Mouse (Mus musculus): ENCODE data around the gene Srsf7. TPM values are rescaled to one million over a fixed set of nuclear protein-coding genes. Genes with fewer than 3 reads are reported as not detected.

Gene Srsf7
- polyA plus RNA-seq, 1 experiment from 2014 or later = 398 TPM

DNA sequence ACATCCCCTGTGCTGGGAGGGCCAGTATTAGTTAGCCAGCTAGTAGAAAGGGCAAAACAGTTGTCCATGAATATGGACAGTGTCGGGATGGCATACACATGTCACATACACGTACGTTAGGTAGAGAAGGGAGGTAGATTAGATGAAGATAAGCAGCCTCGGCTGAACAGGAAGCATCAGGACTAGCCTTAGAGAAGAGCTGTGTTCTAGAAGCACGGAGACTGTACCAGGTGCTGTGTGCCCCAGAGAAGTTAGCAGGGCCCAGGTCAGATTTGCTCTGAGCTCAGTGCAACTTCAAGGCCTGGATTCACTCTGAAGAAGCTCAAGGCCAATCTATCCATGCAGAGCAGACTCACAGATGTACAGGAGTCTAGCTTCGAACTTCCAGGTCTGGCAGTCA lies 49.6 kb downstream of the Srsf7 start:
- Histone ChIP-seq H3K27ac (ENCODE audit: low read depth, low read length) (no peak overlapping the region), H3K9ac (ENCODE audit: low read depth, low read length) (no peak overlapping the region)

DNA sequence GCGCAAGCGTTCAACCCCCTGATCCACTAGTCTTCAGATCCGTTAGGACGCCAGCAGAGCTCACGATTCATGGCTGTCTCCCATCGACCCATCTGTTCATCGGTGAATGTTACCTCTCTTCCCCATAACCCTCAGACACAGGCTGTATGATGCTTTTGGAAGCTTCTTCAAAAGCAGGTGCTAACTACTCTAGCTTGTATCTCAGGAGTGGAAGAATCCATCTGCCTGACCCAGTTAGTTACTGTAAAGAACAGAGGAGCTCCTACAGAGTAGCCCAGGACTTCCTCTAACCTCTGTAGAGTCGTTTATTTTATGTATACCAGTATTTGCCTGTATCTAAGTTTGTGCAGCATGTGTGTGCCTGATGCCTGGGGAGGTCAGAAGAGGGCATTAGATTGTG lies 50.2 kb downstream of the Srsf7 start:
- Histone ChIP-seq H3K27ac (ENCODE audit: low read depth, low read length) (no peak overlapping the region), H3K36me3 (ENCODE audit: control insufficient read depth, insufficient read depth, low read length) (no peaks in the 10 kb centered on the region), H3K4me3 (ENCODE audit: low read depth, low read length) (no peak overlapping the region), H3K9me3 (replicated peaks; ENCODE audit: control insufficient read depth, low read length) (no peaks in the 10 kb centered on the region), H3K4me1 (ENCODE audit: control insufficient read depth, insufficient read depth, low read length) (0 out of 2 replicates have a peak, but pooled peaks cover 4% of the 10 kb centered on the region), H3K4me2 (no peak overlapping the region), H3K9ac (ENCODE audit: low read depth, low read length) (no peak overlapping the region), H3K27me3 (ENCODE audit: control insufficient read depth, insufficient read depth, low read length) (no peaks in the 10 kb centered on the region)
- WGBS (ENCODE audit: insufficient replicate concordance) = 91% methylated on average over 8 of the region's 8 CpGs
- no peak for ATAC-seq (replicated peaks; ENCODE audit: insufficient number of reproducible peaks, low FRiP score, low TSS enrichment)

More for the DNA sequence above, 49.6 kb downstream of the Srsf7 start:
- Histone ChIP-seq H3K4me2 (no peak overlapping the region), H3K4me1 (ENCODE audit: control insufficient read depth, insufficient read depth, low read length) (0 out of 2 replicates have a peak, but pooled peaks cover 4% of the 10 kb centered on the region), H3K9me3 (replicated peaks; ENCODE audit: control insufficient read depth, low read length) (no peaks in the 10 kb centered on the region), H3K4me3 (ENCODE audit: low read depth, low read length) (no peak overlapping the region), H3K27me3 (ENCODE audit: control insufficient read depth, insufficient read depth, low read length) (no peaks in the 10 kb centered on the region), H3K36me3 (ENCODE audit: control insufficient read depth, insufficient read depth, low read length) (no peaks in the 10 kb centered on the region)
- ATAC-seq (replicated peaks; ENCODE audit: insufficient number of reproducible peaks, low FRiP score, low TSS enrichment) = no peak
- 79% methylated on average over 6 of the region's 6 CpGs for WGBS (ENCODE audit: insufficient replicate concordance)

- Histone ChIP-seq H3K27ac (ENCODE audit: low read depth, low read length) (no peak overlapping the region), H3K4me3 (ENCODE audit: low read depth, low read length) (no peak overlapping the region), H3K4me2 (no peak overlapping the region), H3K9me3 (replicated peaks; ENCODE audit: control insufficient read depth, low read length) (no peaks in the 10 kb centered on the region), H3K36me3 (ENCODE audit: control insufficient read depth, insufficient read depth, low read length) (no peaks in the 10 kb centered on the region), H3K4me1 (ENCODE audit: control insufficient read depth, insufficient read depth, low read length) (peaks cover under 1% of the 10 kb centered on the region; the same call in 1 of the 2 replicates), H3K9ac (ENCODE audit: low read depth, low read length) (no peak overlapping the region), H3K27me3 (ENCODE audit: control insufficient read depth, insufficient read depth, low read length) (no peaks in the 10 kb centered on the region)
- ATAC-seq (replicated peaks; ENCODE audit: insufficient number of reproducible peaks, low FRiP score, low TSS enrichment) = no peak
- 56% methylated on average over 2 of the region's 2 CpGs for WGBS (ENCODE audit: insufficient replicate concordance)
Measured at GRCm38 (mm10) chr17:80153631-80154030, 53.5 kb downstream of the Srsf7 start.

DNA sequence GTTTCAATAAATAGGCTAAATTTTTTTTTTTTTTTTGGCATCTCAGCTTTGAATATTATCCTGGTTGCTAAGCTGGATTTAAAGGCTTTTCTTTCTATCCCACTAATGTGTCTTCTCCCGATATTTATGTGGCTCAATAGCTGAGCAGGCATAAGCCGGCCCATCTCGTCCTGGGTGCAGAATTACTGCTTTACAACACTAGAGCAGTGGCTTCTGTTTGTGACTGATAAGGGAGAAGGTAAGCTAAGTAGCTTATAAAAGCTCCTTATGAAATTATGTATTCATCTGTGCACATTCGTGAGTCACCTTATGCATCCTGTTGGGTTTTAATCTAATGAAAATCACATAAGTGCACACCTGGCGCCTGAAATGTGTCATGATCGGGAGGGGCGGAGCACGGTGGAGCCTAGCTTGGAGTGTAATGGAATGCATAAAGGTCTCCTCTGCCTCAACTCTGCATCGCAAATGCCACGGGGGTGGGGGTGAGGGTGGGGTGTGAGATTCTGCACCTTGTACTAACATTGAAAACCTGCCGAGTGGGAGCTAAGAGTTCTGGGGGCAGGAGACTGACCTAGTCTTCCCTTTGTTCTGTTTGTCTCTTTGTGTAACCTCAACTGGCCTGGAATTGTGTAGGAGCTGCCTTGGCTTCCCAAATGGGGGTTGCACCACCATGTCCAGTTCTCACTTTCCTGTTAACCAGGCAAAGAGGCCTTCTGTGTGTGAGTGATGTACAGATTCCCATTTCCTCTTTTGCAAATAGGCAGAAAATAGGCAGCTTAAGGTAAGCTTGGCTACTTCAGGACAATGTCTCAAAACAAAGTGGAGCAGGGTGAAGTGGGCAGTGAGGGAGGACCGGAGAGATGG lies 54.1 kb downstream of the Srsf7 start:
- no peak overlapping the region for H3K4me2 ChIP-seq
- WGBS (ENCODE audit: insufficient replicate concordance) = 63% methylated on average over 12 of the region's 12 CpGs
- H3K4me1 ChIP-seq (ENCODE audit: control insufficient read depth, insufficient read depth, low read length) = peaks cover 7% of the 10 kb centered on the region; the same call in 1 of the 2 replicates
- ATAC-seq (replicated peaks; ENCODE audit: insufficient number of reproducible peaks, low FRiP score, low TSS enrichment) = no peak
- H3K27me3 ChIP-seq (ENCODE audit: control insufficient read depth, insufficient read depth, low read length) = no peaks in the 10 kb centered on the region
- no peak overlapping the region for H3K27ac ChIP-seq (ENCODE audit: low read depth, low read length)
- H3K36me3 ChIP-seq (ENCODE audit: control insufficient read depth, insufficient read depth, low read length) = no peaks in the 10 kb centered on the region
- no peaks in the 10 kb centered on the region for H3K9me3 ChIP-seq (replicated peaks; ENCODE audit: control insufficient read depth, low read length)
- no peak overlapping the region for H3K9ac ChIP-seq (ENCODE audit: low read depth, low read length)
- H3K4me3 ChIP-seq (ENCODE audit: low read depth, low read length) = no peak overlapping the region

DNA sequence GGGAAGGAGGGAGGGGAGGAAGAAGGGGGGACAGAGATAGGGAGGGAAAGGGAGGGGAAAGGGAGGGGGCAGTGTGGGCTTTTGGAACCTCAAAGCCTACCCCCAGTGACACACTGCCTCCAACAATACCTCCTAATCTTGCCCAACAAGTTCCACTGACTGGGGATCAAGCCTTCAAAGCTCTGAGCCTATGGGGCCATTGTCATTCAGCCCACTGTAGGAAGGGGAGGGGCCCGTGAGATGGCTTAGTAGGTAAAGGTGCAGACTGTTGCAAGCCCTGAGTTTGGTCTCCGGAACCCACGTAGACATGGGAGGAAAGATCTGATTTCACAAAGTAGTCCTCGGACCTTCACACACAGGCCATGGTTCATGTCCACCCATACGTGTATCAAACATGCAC lies 55.8 kb downstream of the Srsf7 start:
- H3K4me3 ChIP-seq (ENCODE audit: low read depth, low read length) = no peak overlapping the region
- 30% methylated on average over 5 of the region's 5 CpGs for WGBS (ENCODE audit: insufficient replicate concordance)
- no peaks in the 10 kb centered on the region for H3K36me3 ChIP-seq (ENCODE audit: control insufficient read depth, insufficient read depth, low read length)
- H3K9me3 ChIP-seq (replicated peaks; ENCODE audit: control insufficient read depth, low read length) = no peaks in the 10 kb centered on the region
- ATAC-seq (replicated peaks; ENCODE audit: insufficient number of reproducible peaks, low FRiP score, low TSS enrichment) = no peak
- peaks cover 10% of the 10 kb centered on the region; the same call in 1 of the 2 replicates for H3K4me1 ChIP-seq (ENCODE audit: control insufficient read depth, insufficient read depth, low read length)
- H3K4me2 ChIP-seq = no peak overlapping the region
- H3K27ac ChIP-seq (ENCODE audit: low read depth, low read length) = no peak overlapping the region
- H3K27me3 ChIP-seq (ENCODE audit: control insufficient read depth, insufficient read depth, low read length) = no peaks in the 10 kb centered on the region
- no peak overlapping the region for H3K9ac ChIP-seq (ENCODE audit: low read depth, low read length)

Other genes starting within 250 kb of the Srsf7 start
- gene Hnrnpll, start 145.0 kb downstream of the Srsf7 start, polyA plus RNA-seq (2014; fragmentation: Nextera tagmentation; extraction: Ambion mirVana) = 51.5 and 53.4 TPM in 2 replicates
- 7.5 and 9.4 TPM in 2 replicates for gene Galm, start 79.8 kb downstream of the Srsf7 start, polyA plus RNA-seq (2014; fragmentation: Nextera tagmentation; extraction: Ambion mirVana)
- gene Ttc39d, start 153 bp upstream of the Srsf7 start, polyA plus RNA-seq (2014; fragmentation: Nextera tagmentation; extraction: Ambion mirVana) = 0.24 TPM in 1 of 2 replicates, not detected in the other
- 32.0 and 35.1 TPM in 2 replicates for gene Gemin6, start 17.1 kb upstream of the Srsf7 start, polyA plus RNA-seq (2014; fragmentation: Nextera tagmentation; extraction: Ambion mirVana)
- gene Morn2, start 82.9 kb upstream of the Srsf7 start, polyA plus RNA-seq (2014; fragmentation: Nextera tagmentation; extraction: Ambion mirVana) = 18.9 TPM in 2 replicates
- gene Dhx57, start 83.2 kb upstream of the Srsf7 start, polyA plus RNA-seq (2014; fragmentation: Nextera tagmentation; extraction: Ambion mirVana) = 10.6 and 11.0 TPM in 2 replicates
- 0.54 and 0.92 TPM in 2 replicates for gene Arhgef33, start 100.1 kb upstream of the Srsf7 start, polyA plus RNA-seq (2014; fragmentation: Nextera tagmentation; extraction: Ambion mirVana)
- gene Gm10190, start 166.2 kb upstream of the Srsf7 start, polyA plus RNA-seq (2014; fragmentation: Nextera tagmentation; extraction: Ambion mirVana) = 1.5 TPM in 1 of 2 replicates, not detected in the other

Data from heart, embryonic 11.5 days (tissue).